Mouse (Mus musculus): ENCODE results near the gene Jam3. TPM values are rescaled to one million over a fixed set of nuclear protein-coding genes. Genes with fewer than 3 reads are reported as not detected.

Jam3 gene
- polyA plus RNA-seq, 1 experiment = 53.5 TPM

DNA sequence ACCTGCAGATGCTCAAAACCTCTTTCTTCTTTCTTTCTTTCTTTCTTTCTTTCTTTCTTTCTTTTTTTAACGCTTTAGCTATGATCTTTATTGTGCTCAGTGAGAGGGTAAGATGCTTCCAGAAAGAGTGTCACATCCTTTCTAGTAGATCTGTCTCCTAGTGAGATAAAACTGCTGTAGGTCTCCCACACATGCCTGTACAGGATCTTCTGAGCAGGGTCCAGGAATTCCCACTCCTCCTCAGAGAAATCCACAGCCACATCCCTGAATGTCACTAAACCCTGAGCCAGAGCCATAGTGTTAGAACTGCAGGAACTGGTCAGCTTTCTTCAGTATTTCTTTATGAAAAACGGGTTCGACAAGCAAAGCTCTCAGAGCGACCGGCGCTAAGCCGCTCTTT is 19.8 kb downstream of the Jam3 start:
- no peak for TF ChIP-seq POLR2A (IDR thresholded peaks at IDR 0.05; ENCODE audit: borderline replicate concordance, extremely low read depth, insufficient read depth, insufficient read length, poor library complexity, severe bottlenecking)
- no peak for TF ChIP-seq CTCF (IDR thresholded peaks at IDR 0.05; ENCODE audit: borderline replicate concordance, extremely low read depth, insufficient read depth, insufficient read length)

DNA sequence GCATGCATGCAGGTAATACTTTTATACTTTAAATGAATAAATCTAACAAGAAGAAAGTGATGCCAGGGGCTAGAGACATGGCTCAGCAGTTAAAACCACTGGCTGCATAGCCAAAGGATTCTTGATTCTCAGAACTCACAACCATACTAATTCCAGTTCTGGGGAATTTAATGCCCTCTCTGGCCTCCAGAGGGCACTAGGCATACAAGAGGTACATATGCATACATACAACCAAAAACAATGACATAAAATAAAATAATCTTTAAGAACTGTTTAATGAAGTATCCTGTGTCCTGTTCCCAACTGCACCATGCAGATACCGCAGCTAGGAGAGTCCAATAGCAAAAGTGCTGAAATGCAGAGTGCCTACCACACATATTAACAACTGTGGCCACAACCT is 20.8 kb downstream of the Jam3 start:
- TF ChIP-seq CTCF (IDR thresholded peaks at IDR 0.05; ENCODE audit: borderline replicate concordance, extremely low read depth, insufficient read depth, insufficient read length) (peak; percentile 40; the same call in 1 of the 2 replicates), POLR2A (IDR thresholded peaks at IDR 0.05; ENCODE audit: borderline replicate concordance, extremely low read depth, insufficient read depth, insufficient read length, poor library complexity, severe bottlenecking) (no peak)
- DNase-seq (ENCODE audit: low read depth) = peak; percentile 73

More for the DNA sequence above, 19.8 kb downstream of the Jam3 start:
- DNase-seq (ENCODE audit: low read depth) = no peak

DNA sequence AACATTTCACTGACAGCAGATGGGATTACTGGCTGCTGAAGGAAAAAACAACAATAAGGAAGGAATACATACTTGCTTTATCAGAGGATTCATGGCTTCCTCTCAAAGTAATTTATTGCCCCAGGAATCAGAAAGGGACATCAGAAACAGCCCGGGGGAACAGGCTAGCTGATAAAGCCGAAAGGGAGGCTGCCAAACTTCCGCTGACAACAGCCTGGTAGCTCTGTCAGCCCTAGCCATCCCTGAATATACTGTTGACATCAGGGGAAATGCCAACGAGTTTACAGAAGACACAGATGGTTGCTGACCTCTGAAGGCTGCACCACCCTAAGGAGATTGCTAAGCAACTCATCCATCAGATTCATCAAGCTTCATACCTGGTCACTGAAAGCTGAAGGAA is 26.6 kb downstream of the Jam3 start:
- no peak for TF ChIP-seq POLR2A (IDR thresholded peaks at IDR 0.05; ENCODE audit: borderline replicate concordance, extremely low read depth, insufficient read depth, insufficient read length, poor library complexity, severe bottlenecking)
- no peak for TF ChIP-seq CTCF (IDR thresholded peaks at IDR 0.05; ENCODE audit: borderline replicate concordance, extremely low read depth, insufficient read depth, insufficient read length)
- no peak for DNase-seq (ENCODE audit: low read depth)

DNA sequence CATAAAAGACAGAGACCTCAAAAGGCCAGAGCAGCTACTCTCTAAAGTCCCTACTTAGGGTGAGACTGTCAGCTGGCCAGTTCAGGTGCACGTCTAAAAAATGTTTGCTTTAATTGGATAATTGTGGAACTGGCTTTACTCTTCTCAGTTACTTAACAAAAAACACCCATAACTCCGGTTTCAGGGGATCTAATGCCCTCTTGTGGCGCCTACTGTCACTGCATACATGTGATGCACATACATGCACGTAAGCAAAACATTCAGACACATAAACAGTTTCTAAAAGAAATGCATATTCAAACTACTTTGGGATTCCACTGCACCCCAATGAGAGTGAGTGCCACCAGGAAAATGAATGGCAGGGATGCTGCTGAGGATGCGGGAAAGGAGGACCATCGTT is 28.7 kb downstream of the Jam3 start:
- no peak for TF ChIP-seq POLR2A (IDR thresholded peaks at IDR 0.05; ENCODE audit: borderline replicate concordance, extremely low read depth, insufficient read depth, insufficient read length, poor library complexity, severe bottlenecking)
- TF ChIP-seq CTCF (IDR thresholded peaks at IDR 0.05; ENCODE audit: borderline replicate concordance, extremely low read depth, insufficient read depth, insufficient read length) = peak; percentile 23; the same call in 1 of the 2 replicates
- DNase-seq (ENCODE audit: low read depth) = no peak

DNA sequence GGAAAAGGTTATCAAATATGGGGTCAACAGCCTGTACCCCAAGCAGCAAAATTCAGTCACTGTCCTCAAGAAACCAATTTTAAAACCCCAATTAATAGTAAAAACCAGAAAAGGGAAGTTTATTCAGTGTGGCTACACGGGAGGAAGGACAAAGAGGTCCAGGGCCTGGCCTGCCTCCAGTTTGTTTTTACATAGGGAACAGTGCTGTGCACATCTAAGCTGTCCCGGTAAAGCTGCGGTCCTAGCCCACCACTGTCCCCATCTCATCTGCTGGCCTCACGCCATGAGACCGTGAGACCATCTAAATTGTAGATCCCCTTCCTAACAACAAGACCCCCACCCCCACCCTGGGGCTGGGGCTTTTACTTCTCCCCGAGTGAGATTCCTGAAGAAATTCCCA is 29.8 kb downstream of the Jam3 start:
- TF ChIP-seq POLR2A (IDR thresholded peaks at IDR 0.05; ENCODE audit: borderline replicate concordance, extremely low read depth, insufficient read depth, insufficient read length, poor library complexity, severe bottlenecking) (no peak), CTCF (IDR thresholded peaks at IDR 0.05; ENCODE audit: borderline replicate concordance, extremely low read depth, insufficient read depth, insufficient read length) (no peak)
- no peak for DNase-seq (ENCODE audit: low read depth)

DNA sequence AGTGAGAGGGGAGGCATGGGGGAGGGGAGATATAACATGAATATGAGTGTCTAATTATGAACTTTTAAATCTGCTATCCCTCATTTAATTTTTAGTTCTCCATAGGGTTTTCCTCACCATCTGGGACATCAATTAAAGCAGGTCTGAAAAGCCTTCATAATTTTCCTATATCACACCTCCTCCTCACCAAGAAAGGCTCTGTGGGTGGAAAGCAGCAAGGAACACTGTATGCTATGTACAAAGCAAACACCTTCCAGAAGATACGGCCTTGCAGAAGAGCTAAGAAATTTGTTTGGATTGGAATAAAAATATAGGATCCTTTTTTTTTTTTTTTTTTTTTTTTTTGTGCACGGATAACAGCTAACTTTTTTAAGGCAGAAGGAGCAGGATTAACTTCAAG is 31.3 kb downstream of the Jam3 start:
- TF ChIP-seq POLR2A (IDR thresholded peaks at IDR 0.05; ENCODE audit: borderline replicate concordance, extremely low read depth, insufficient read depth, insufficient read length, poor library complexity, severe bottlenecking) (no peak), CTCF (IDR thresholded peaks at IDR 0.05; ENCODE audit: borderline replicate concordance, extremely low read depth, insufficient read depth, insufficient read length) (no peak)
- DNase-seq (ENCODE audit: low read depth) = no peak

DNA sequence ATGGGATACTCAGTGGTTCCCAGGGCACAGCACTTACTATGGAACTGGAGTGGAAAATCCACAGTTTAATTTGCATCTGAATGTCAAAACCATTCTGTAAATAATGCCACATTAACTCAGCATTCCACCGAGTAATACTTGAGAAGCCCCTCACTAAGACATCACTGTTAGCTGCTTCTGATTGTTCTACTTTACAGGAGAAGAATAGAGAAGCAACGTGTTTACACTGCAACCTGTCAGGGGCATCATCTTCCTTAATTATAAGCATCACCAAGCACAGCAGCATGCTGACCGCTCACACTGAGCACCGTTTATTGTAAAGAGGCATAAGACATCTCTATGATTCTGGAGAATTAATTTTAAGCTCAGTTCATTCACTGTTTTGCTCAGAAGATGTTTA is 32.3 kb downstream of the Jam3 start:
- peak; percentile 53 for DNase-seq (ENCODE audit: low read depth)
- TF ChIP-seq POLR2A (IDR thresholded peaks at IDR 0.05; ENCODE audit: borderline replicate concordance, extremely low read depth, insufficient read depth, insufficient read length, poor library complexity, severe bottlenecking) = no peak
- TF ChIP-seq CTCF (IDR thresholded peaks at IDR 0.05; ENCODE audit: borderline replicate concordance, extremely low read depth, insufficient read depth, insufficient read length) = no peak

DNA sequence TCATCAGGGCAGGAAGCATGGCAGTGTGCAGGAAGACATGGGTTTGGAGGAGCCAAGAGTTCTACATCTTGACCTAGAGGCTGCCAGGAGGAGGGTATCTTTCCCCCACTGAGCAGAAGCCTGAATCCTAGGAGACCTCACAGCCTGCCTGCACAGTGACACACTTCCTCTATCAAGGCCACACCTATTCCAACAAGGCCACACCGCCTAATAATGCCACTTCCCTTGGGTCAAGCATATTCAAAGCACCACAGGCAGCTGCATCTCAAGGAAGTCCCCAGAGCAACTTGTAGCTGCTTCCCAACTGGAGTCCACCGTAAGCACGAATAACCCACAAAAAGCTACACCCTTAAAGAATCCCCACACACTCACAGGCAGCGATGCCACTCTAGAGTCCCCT is 33.1 kb downstream of the Jam3 start:
- no peak for DNase-seq (ENCODE audit: low read depth)
- no peak for TF ChIP-seq CTCF (IDR thresholded peaks at IDR 0.05; ENCODE audit: borderline replicate concordance, extremely low read depth, insufficient read depth, insufficient read length)
- no peak for TF ChIP-seq POLR2A (IDR thresholded peaks at IDR 0.05; ENCODE audit: borderline replicate concordance, extremely low read depth, insufficient read depth, insufficient read length, poor library complexity, severe bottlenecking)

DNA sequence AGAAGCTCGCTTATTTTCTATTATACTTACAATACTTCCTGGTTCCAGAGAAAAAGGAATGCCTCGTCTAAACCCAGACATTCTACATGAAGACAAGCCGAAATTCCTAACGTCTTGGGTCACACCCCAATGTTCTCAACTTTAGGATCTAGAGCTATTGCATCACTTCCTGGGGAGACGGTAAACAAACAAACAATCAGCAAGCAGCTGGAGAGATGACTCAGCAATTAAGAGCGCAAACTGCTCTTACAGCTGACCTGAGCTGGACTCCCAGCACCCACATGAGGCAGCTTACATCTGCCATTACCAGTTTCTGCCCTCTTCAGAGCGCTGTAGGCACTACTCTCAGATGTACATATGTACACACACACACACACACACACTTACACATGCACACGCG is 34.0 kb downstream of the Jam3 start:
- TF ChIP-seq POLR2A (IDR thresholded peaks at IDR 0.05; ENCODE audit: borderline replicate concordance, extremely low read depth, insufficient read depth, insufficient read length, poor library complexity, severe bottlenecking) = no peak
- TF ChIP-seq CTCF (IDR thresholded peaks at IDR 0.05; ENCODE audit: borderline replicate concordance, extremely low read depth, insufficient read depth, insufficient read length) = no peak
- DNase-seq (ENCODE audit: low read depth) = no peak

DNA sequence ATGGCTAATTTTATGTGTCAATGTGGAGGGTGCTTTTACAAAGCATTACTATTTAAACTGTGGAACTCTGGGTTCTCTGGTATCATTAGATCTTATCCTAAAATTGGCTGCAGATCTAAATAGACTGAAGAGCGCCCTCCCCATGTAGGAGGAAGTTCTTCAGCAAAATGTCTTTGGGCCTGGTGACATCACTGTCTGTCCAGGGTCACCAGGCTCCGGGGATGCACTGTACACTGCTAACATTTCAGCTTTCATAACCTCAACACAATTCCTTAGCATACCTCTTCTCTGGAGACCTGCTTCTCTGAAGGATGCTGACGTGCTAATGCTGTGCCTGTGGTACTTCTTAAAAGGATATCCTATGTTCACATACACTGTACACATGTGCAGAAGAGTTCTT is 43.5 kb downstream of the Jam3 start:
- TF ChIP-seq CTCF (IDR thresholded peaks at IDR 0.05; ENCODE audit: borderline replicate concordance, extremely low read depth, insufficient read depth, insufficient read length) = no peak
- TF ChIP-seq POLR2A (IDR thresholded peaks at IDR 0.05; ENCODE audit: borderline replicate concordance, extremely low read depth, insufficient read depth, insufficient read length, poor library complexity, severe bottlenecking) = no peak
- DNase-seq (ENCODE audit: low read depth) = no peak

DNA sequence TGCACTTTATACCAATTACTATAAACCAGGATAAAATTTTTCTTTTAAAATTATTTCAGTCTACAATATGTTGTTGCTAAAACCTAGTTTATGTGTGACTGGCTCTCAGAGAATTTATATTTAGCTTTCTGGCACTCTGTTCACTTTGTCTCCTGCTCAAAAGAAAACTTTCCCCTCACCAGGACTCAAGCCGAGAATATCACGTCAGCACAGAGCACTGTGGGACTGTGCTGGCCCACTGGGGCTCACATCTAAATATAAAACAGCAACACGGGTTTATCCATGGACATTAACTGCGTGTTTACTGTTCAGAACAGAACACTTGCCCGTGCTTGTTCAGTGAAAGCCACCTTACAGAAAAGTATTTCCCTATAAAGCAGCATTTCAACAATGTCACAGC is 44.5 kb downstream of the Jam3 start:
- no peak for TF ChIP-seq CTCF (IDR thresholded peaks at IDR 0.05; ENCODE audit: borderline replicate concordance, extremely low read depth, insufficient read depth, insufficient read length)
- no peak for TF ChIP-seq POLR2A (IDR thresholded peaks at IDR 0.05; ENCODE audit: borderline replicate concordance, extremely low read depth, insufficient read depth, insufficient read length, poor library complexity, severe bottlenecking)
- no peak for DNase-seq (ENCODE audit: low read depth)

DNA sequence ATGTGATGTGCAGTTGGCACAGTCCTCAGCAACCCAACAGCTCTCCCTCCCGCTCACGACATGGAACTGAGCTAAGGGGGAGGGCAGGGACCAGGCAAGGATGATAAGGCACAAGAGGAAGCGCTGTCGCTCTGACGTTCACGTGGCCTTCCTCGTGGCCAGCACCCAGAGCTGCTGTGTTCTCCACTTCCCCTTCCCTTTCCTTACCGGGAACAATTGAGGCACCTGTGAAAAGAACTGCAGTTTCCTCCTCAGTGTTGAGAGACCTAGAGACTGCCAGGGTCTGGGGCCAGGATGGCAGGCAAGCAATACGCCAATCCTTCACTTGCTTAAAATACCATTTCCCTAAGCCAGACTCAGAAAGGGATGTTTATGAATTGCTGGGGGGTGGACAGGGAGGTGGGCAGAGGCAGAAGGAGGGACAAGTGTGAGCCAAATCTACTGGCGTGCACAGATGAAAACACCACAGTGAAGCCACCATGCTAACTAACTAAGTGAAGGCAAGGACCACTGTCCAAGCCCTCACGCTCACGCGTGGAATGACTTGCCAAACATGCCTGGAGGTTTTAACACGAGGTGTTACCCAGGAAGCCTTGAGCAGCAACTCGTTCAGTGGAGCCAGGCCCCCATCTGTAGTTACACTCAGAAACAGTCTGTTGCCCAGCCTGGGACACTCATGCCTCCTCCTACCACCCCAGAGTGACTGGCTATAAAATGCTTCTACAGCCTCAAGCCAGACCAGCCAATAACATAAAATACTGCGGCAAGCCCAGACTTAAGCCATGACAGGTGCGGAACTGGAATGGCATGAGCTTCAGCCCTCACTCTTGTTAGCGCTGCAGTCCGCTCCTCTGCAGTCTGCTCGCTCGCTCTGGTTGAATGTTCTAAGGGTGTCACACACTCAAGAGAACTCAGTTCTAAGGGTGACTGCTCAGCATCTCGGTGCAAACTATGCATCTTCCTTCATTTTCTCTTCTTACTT is 45.4 kb downstream of the Jam3 start:
- DNase-seq (ENCODE audit: low read depth) = peak; percentile 49

More for the DNA sequence above, 45.4 kb downstream of the Jam3 start:
- TF ChIP-seq POLR2A (IDR thresholded peaks at IDR 0.05; ENCODE audit: borderline replicate concordance, extremely low read depth, insufficient read depth, insufficient read length, poor library complexity, severe bottlenecking) (no peak), CTCF (IDR thresholded peaks at IDR 0.05; ENCODE audit: borderline replicate concordance, extremely low read depth, insufficient read depth, insufficient read length) (no peak)
